Mouse (Mus musculus): Measurements from ENCODE around the gene Acvr2a. TPM values are rescaled to one million over a fixed set of nuclear protein-coding genes. Genes with fewer than 3 reads are reported as not detected.

Acvr2a gene
- 41.7 and 44.7 TPM in 2 replicates for polyA plus RNA-seq (2015; fragmentation: Nextera tagmentation; extraction: Ambion mirVana)

GRCm38 (mm10) chr2:48813371-48814222 is at the start of gene Acvr2a:
Acvr2a (plus strand) TSS chr2:48814109.
- H3K4me2 ChIP-seq (replicated peaks) = peak within 1 kb of the TSS; percentile 71
- H3K4me3 ChIP-seq = peak within 1 kb of the TSS; percentile 94
- H3K27ac ChIP-seq (replicated peaks) = peak within 1 kb of the TSS; percentile 98
- no peaks in the 10 kb centered on the region for H3K9me3 ChIP-seq
- H3K36me3 ChIP-seq = no peaks in the 10 kb centered on the region
- peak within 1 kb of the TSS; percentile 98 for H3K9ac ChIP-seq (replicated peaks)
- peak; percentile 92 for ATAC-seq (replicated peaks)
- no peaks in the 10 kb centered on the region for H3K27me3 ChIP-seq
- WGBS = under 1% methylated on average over 90 of the region's 105 CpGs
- peaks cover 29% of the 10 kb centered on the region for H3K4me1 ChIP-seq

GRCm38 (mm10) chr2:48766513-48766912 is 47.4 kb upstream of the Acvr2a start:
- no peaks in the 10 kb centered on the region for H3K27me3 ChIP-seq
- no peak overlapping the region for H3K4me2 ChIP-seq (replicated peaks)
- no peak overlapping the region for H3K27ac ChIP-seq (replicated peaks)
- no peak for ATAC-seq (replicated peaks)
- H3K4me3 ChIP-seq = no peak overlapping the region
- H3K36me3 ChIP-seq = no peaks in the 10 kb centered on the region
- H3K9ac ChIP-seq (replicated peaks) = no peak overlapping the region
- H3K9me3 ChIP-seq = no peaks in the 10 kb centered on the region
- H3K4me1 ChIP-seq = no peaks in the 10 kb centered on the region
- WGBS = 86% methylated on average over 5 of the region's 5 CpGs

- Histone ChIP-seq H3K9ac (replicated peaks) (no peak overlapping the region), H3K36me3 (no peaks in the 10 kb centered on the region), H3K27me3 (no peaks in the 10 kb centered on the region), H3K9me3 (no peaks in the 10 kb centered on the region), H3K4me2 (replicated peaks) (no peak overlapping the region), H3K27ac (replicated peaks) (no peak overlapping the region), H3K4me1 (no peaks in the 10 kb centered on the region), H3K4me3 (no peak overlapping the region)
- WGBS = 74% methylated on average over 2 of the region's 2 CpGs
- ATAC-seq (replicated peaks) = peak; percentile 82
Measured at GRCm38 (mm10) chr2:48767778-48768177, 46.1 kb upstream of the Acvr2a start.

GRCm38 (mm10) chr2:48768219-48768618 is 45.7 kb upstream of the Acvr2a start:
- H3K36me3 ChIP-seq = no peaks in the 10 kb centered on the region
- 73% methylated on average over 2 of the region's 2 CpGs for WGBS
- H3K4me1 ChIP-seq = no peaks in the 10 kb centered on the region
- no peak overlapping the region for H3K9ac ChIP-seq (replicated peaks)
- H3K4me3 ChIP-seq = no peak overlapping the region
- H3K27ac ChIP-seq (replicated peaks) = no peak overlapping the region
- ATAC-seq (replicated peaks) = no peak
- no peak overlapping the region for H3K4me2 ChIP-seq (replicated peaks)
- H3K27me3 ChIP-seq = no peaks in the 10 kb centered on the region
- no peaks in the 10 kb centered on the region for H3K9me3 ChIP-seq

GRCm38 (mm10) chr2:48770100-48770499 is 43.8 kb upstream of the Acvr2a start:
- WGBS = 87% methylated on average over 7 of the region's 7 CpGs
- Histone ChIP-seq H3K27ac (replicated peaks) (no peak overlapping the region), H3K36me3 (no peaks in the 10 kb centered on the region), H3K4me2 (replicated peaks) (no peak overlapping the region), H3K4me1 (no peaks in the 10 kb centered on the region), H3K27me3 (no peaks in the 10 kb centered on the region), H3K4me3 (no peak overlapping the region), H3K9ac (replicated peaks) (no peak overlapping the region), H3K9me3 (no peaks in the 10 kb centered on the region)
- no peak for ATAC-seq (replicated peaks)

GRCm38 (mm10) chr2:48770634-48771033 is 43.3 kb upstream of the Acvr2a start:
- Histone ChIP-seq H3K27ac (replicated peaks) (no peak overlapping the region), H3K9ac (replicated peaks) (no peak overlapping the region), H3K4me3 (no peak overlapping the region), H3K4me1 (no peaks in the 10 kb centered on the region), H3K4me2 (replicated peaks) (no peak overlapping the region), H3K9me3 (no peaks in the 10 kb centered on the region), H3K27me3 (no peaks in the 10 kb centered on the region), H3K36me3 (no peaks in the 10 kb centered on the region)
- WGBS = 78% methylated on average over 3 of the region's 3 CpGs
- peak; percentile 74 for ATAC-seq (replicated peaks)

GRCm38 (mm10) chr2:48775281-48775680 is 38.6 kb upstream of the Acvr2a start:
- H3K4me3 ChIP-seq = no peak overlapping the region
- 95% methylated on average over 3 of the region's 3 CpGs for WGBS
- no peaks in the 10 kb centered on the region for H3K4me1 ChIP-seq
- H3K27me3 ChIP-seq = no peaks in the 10 kb centered on the region
- no peak overlapping the region for H3K4me2 ChIP-seq (replicated peaks)
- no peak overlapping the region for H3K9ac ChIP-seq (replicated peaks)
- no peaks in the 10 kb centered on the region for H3K9me3 ChIP-seq
- no peak overlapping the region for H3K27ac ChIP-seq (replicated peaks)
- ATAC-seq (replicated peaks) = no peak
- no peaks in the 10 kb centered on the region for H3K36me3 ChIP-seq

- H3K4me3 ChIP-seq = no peak overlapping the region
- 66% methylated on average over 3 of the region's 3 CpGs for WGBS
- ATAC-seq (replicated peaks) = no peak
Measured at GRCm38 (mm10) chr2:48788901-48789300, 25.0 kb upstream of the Acvr2a start.

GRCm38 (mm10) chr2:48814223-48815038 is 522 bp downstream of the Acvr2a start:
- WGBS = under 1% methylated on average over 73 of the region's 76 CpGs
- H3K36me3 ChIP-seq = no peaks in the 10 kb centered on the region
- no peaks in the 10 kb centered on the region for H3K27me3 ChIP-seq
- H3K4me2 ChIP-seq (replicated peaks) = peak overlapping the region; percentile 71
- H3K4me1 ChIP-seq = peaks cover 29% of the 10 kb centered on the region
- H3K9ac ChIP-seq (replicated peaks) = peak overlapping the region; percentile 98
- no peaks in the 10 kb centered on the region for H3K9me3 ChIP-seq
- ATAC-seq (replicated peaks) = no peak
- peak overlapping the region; percentile 94 for H3K4me3 ChIP-seq
- H3K27ac ChIP-seq (replicated peaks) = peak overlapping the region; percentile 98

More at GRCm38 (mm10) chr2:48788901-48789300, 25.0 kb upstream of the Acvr2a start:
- no peaks in the 10 kb centered on the region for H3K27me3 ChIP-seq
- H3K9ac ChIP-seq (replicated peaks) = no peak overlapping the region
- no peaks in the 10 kb centered on the region for H3K4me1 ChIP-seq
- H3K4me2 ChIP-seq (replicated peaks) = no peak overlapping the region
- no peaks in the 10 kb centered on the region for H3K36me3 ChIP-seq
- no peak overlapping the region for H3K27ac ChIP-seq (replicated peaks)
- H3K9me3 ChIP-seq = no peaks in the 10 kb centered on the region

GRCm38 (mm10) chr2:48815039-48815590 is 1.2 kb downstream of the Acvr2a start:
- H3K27ac ChIP-seq (replicated peaks) = peak overlapping the region; percentile 98
- ATAC-seq (replicated peaks) = no peak
- 2% methylated on average over 15 of the region's 15 CpGs for WGBS
- no peaks in the 10 kb centered on the region for H3K36me3 ChIP-seq
- no peaks in the 10 kb centered on the region for H3K9me3 ChIP-seq
- peak overlapping the region; percentile 94 for H3K4me3 ChIP-seq
- H3K4me2 ChIP-seq (replicated peaks) = peak overlapping the region; percentile 71
- no peaks in the 10 kb centered on the region for H3K27me3 ChIP-seq
- H3K9ac ChIP-seq (replicated peaks) = peak overlapping the region; percentile 98
- peaks cover 29% of the 10 kb centered on the region for H3K4me1 ChIP-seq

- Histone ChIP-seq H3K9me3 (no peaks in the 10 kb centered on the region), H3K36me3 (no peaks in the 10 kb centered on the region), H3K27ac (replicated peaks) (peak overlapping the region; percentile 55), H3K9ac (replicated peaks) (peak overlapping the region; percentile 98), H3K4me2 (replicated peaks) (peak overlapping the region; percentile 71), H3K4me1 (peaks cover 29% of the 10 kb centered on the region), H3K4me3 (peak overlapping the region; percentile 94), H3K27me3 (no peaks in the 10 kb centered on the region)
- ATAC-seq (replicated peaks) = no peak
- WGBS = 16% methylated on average over 9 of the region's 9 CpGs
Measured at GRCm38 (mm10) chr2:48816141-48817028, 2.5 kb downstream of the Acvr2a start.

Data from forebrain, embryonic 15.5 days (tissue).